In genomic region chr16:92997636-92998035, GRCm38 (mm10) we compare ENCODE assay signal across 14 mouse cellular contexts.
DNase-seq lines count a peak whose midpoint lies in the region; TF ChIP-seq lines count a peak whose summit lies in the region.
"Had no signal": no experiment of that assay in that cellular context is flagged by ENCODE, and none has a peak within 500 bp of the region (broad histone marks: within the 10 kb centered on the region; RNA-seq: fewer than 3 reads in every experiment).

No protein-coding gene starts in this region.

- no peak overlapping the region for H3K4me3 ChIP-seq in MEL (ENCODE audit: control insufficient read depth in 1 of 2, insufficient read depth in 1 of 2, low read depth in 2 of 2, low read length in 2 of 2)
- H3K4me3 ChIP-seq in embryonic facial prominence, embryonic 10.5 days = no peak overlapping the region
- H3K4me3 ChIP-seq: erythroblast, embryonic 14.5 days; gastrocnemius, adult 2 months; hindbrain, embryonic 10.5 days had no signal

- H3K27ac ChIP-seq in MEL (ENCODE audit: control insufficient read depth, low read depth, low read length) = no peak overlapping the region
- H3K27ac ChIP-seq in embryonic facial prominence, embryonic 10.5 days (replicated peaks) = no peak overlapping the region
- H3K27ac ChIP-seq: gastrocnemius, adult 2 months; hindbrain, embryonic 10.5 days had no signal

- no peaks in the 10 kb centered on the region for H3K9me3 ChIP-seq in MEL (replicated peaks; ENCODE audit: insufficient read depth, low read length)
- H3K9me3 ChIP-seq in embryonic facial prominence, embryonic 10.5 days = 0 out of 2 replicates have a peak, but pooled peaks cover 2% of the 10 kb centered on the region
- H3K9me3 ChIP-seq: G1E; hindbrain, embryonic 10.5 days had no signal

- peaks cover 0 to 8% of the 10 kb centered on the region in 2 experiments; a peak in 2 of 4 replicates for H3K4me1 ChIP-seq in MEL (ENCODE audit: control insufficient read depth in 1 of 2, insufficient read depth in 2 of 2, low read length in 2 of 2)
- no peaks in the 10 kb centered on the region; the same call in 1 of the 2 replicates for H3K4me1 ChIP-seq in embryonic facial prominence, embryonic 10.5 days

- 87% methylated on average over 6 of the region's 6 CpGs for WGBS in embryonic facial prominence, embryonic 10.5 days

- 0 out of 4 replicates have a peak, but pooled peaks cover 0 to 3% of the 10 kb centered on the region in 2 experiments for H3K27me3 ChIP-seq in MEL (ENCODE audit: control insufficient read depth in 1 of 2, insufficient read depth in 2 of 2, low read length in 2 of 2)
- H3K27me3 ChIP-seq in embryonic facial prominence, embryonic 10.5 days (replicated peaks; ENCODE audit: low read depth, poor library complexity, severe bottlenecking) = peaks cover 23% of the 10 kb centered on the region

- no peak; a peak in 1 of 4 replicates for TF ChIP-seq EP300 in MEL (IDR thresholded peaks at IDR 0.05; ENCODE audit: low read depth in 1 of 2, low read length in 2 of 2)

- no peaks in the 10 kb centered on the region for H3K79me2 ChIP-seq in MEL (ENCODE audit: control insufficient read depth, insufficient read depth, low read length, poor library complexity)

- peaks cover 0 to 5% of the 10 kb centered on the region in 2 experiments; a peak in 2 of 4 replicates for H3K36me3 ChIP-seq in MEL (ENCODE audit: control insufficient read depth in 1 of 2, insufficient read depth in 2 of 2, low read length in 2 of 2)
- no peaks in the 10 kb centered on the region for H3K36me3 ChIP-seq in embryonic facial prominence, embryonic 10.5 days (replicated peaks)
- H3K36me3 ChIP-seq: G1E; hindbrain, embryonic 10.5 days had no signal

- peak; percentile 15 for DNase-seq in layer of hippocampus, adult 11-12 months (ENCODE audit: low spot score)
- no peak for DNase-seq in layer of hippocampus, postnatal 25 days (ENCODE audit: extremely low spot score in 1 of 2, low spot score in 1 of 2)
- DNase-seq in 3T3-L1 (ENCODE audit: low read depth, low spot score) (peak; percentile 87), MEL (ENCODE audit: low read depth, low spot score) (peak; percentile 55)
- DNase-seq in left cerebral cortex, postnatal 4 days = peak; percentile 17
- DNase-seq in urinary bladder, postnatal 4 days (ENCODE audit: low spot score in 2 of 2) = no peak
- no peak for DNase-seq in embryonic facial prominence, embryonic 10.5 days (ENCODE audit: low spot score)
- DNase-seq: cerebellum, adult 18-20 months; gastrocnemius, adult 2 months; kidney, postnatal 25 days; thymus, postnatal 14 days had no signal

- intact Hi-C loops in left cerebral cortex, postnatal 4 days (cut with DNase I) = no loop called here

- TF ChIP-seq POLR2A in MEL (IDR thresholded peaks at IDR 0.05; ENCODE audit: control insufficient read depth in 1 of 2, insufficient read depth in 1 of 2, low read depth in 1 of 2, low read length in 2 of 2, poor library complexity in 1 of 2) = no peak

- TF ChIP-seq RAD21 in MEL (IDR thresholded peaks at IDR 0.05; ENCODE audit: low read depth, low read length) = no peak

- TF ChIP-seq CTCF in MEL (IDR thresholded peaks at IDR 0.05 in 2 of 3, conservative IDR thresholded peaks at IDR 0.05 in 1 of 3; ENCODE audit: control insufficient read depth in 1 of 3, insufficient read depth in 1 of 3, low read depth in 2 of 3, low read length in 3 of 3, poor library complexity in 1 of 3, severe bottlenecking in 1 of 3) = no peak

- H3K9ac ChIP-seq in MEL (ENCODE audit: control insufficient read depth, low read depth, low read length, poor library complexity, severe bottlenecking) = no peak overlapping the region

TF ChIP-seq in MEL, 35 proteins besides CTCF, POLR2A, EP300 and RAD21:
- TF ChIP-seq ETS1 (IDR thresholded peaks at IDR 0.05; ENCODE audit: low read depth, low read length) (no peak), UBTF (IDR thresholded peaks at IDR 0.05; ENCODE audit: borderline replicate concordance, insufficient read depth, low read depth, low read length) (no peak), MAFK (IDR thresholded peaks at IDR 0.05; ENCODE audit: borderline replicate concordance, low read depth, low read length) (no peak), BHLHE40 (IDR thresholded peaks at IDR 0.05; ENCODE audit: borderline replicate concordance, low read depth, low read length) (no peak), HCFC1 (IDR thresholded peaks at IDR 0.05; ENCODE audit: low read depth, low read length) (no peak), NELFE (IDR thresholded peaks at IDR 0.05; ENCODE audit: low read depth, low read length) (no peak), ELF1 (IDR thresholded peaks at IDR 0.05; ENCODE audit: low read depth, low read length) (no peak), SIN3A (IDR thresholded peaks at IDR 0.05; ENCODE audit: low read length) (no peak), MYB (IDR thresholded peaks at IDR 0.05; ENCODE audit: low read depth, low read length) (no peak), MAZ (IDR thresholded peaks at IDR 0.05; ENCODE audit: low read depth, low read length) (no peak), TCF12 (IDR thresholded peaks at IDR 0.05; ENCODE audit: low read depth, low read length) (no peak), JUND (IDR thresholded peaks at IDR 0.05; ENCODE audit: low read depth, low read length) (no peak), NRF1 (IDR thresholded peaks at IDR 0.05; ENCODE audit: insufficient read depth, low read depth, low read length, poor library complexity, severe bottlenecking) (no peak), MYC (IDR thresholded peaks at IDR 0.05; ENCODE audit: low read depth, low read length) (no peak), TAL1 (IDR thresholded peaks at IDR 0.05; ENCODE audit: low read length) (no peak), CHD2 (IDR thresholded peaks at IDR 0.05; ENCODE audit: low read length) (no peak), E2F4 (IDR thresholded peaks at IDR 0.05; ENCODE audit: borderline replicate concordance, low read depth, low read length) (no peak), MEF2A (IDR thresholded peaks at IDR 0.05; ENCODE audit: extremely low read depth, insufficient replicate concordance, low read depth, low read length, poor library complexity, severe bottlenecking) (no peak), ZC3H11A (IDR thresholded peaks at IDR 0.05; ENCODE audit: low read depth, low read length) (no peak)

Comparison
In these comparisons a context has a peak if more than half of its experiments do, and no peak if none do; other contexts are left out.
1. DNase-seq: peak in layer of hippocampus, adult 11-12 months (single experiment), 3T3-L1 (single experiment), MEL (single experiment) and left cerebral cortex, postnatal 4 days (single experiment); none in layer of hippocampus, postnatal 25 days (0 of 2), urinary bladder, postnatal 4 days (0 of 2) and embryonic facial prominence, embryonic 10.5 days (single experiment).